ENCODE assay signal across 8 mouse cellular contexts in genomic region chr5:115238729-115239195, GRCm38 (mm10). TPM values are rescaled to one million over a fixed set of nuclear protein-coding genes. Genes with fewer than 3 reads are reported as not detected.
DNase-seq lines count a peak whose midpoint lies in the region; ATAC-seq and TF ChIP-seq lines count a peak whose summit lies in the region.

No protein-coding gene starts in this region.

- H3K27me3 ChIP-seq in embryonic facial prominence, embryonic 12.5 days = peaks cover 10% of the 10 kb centered on the region
- peaks cover 8% of the 10 kb centered on the region for H3K27me3 ChIP-seq in hindbrain, embryonic 14.5 days (ENCODE audit: control insufficient read depth, insufficient read depth, low read length)
- H3K27me3 ChIP-seq in liver, postnatal 0 days (ENCODE audit: insufficient read depth, low read length) = peaks cover 15% of the 10 kb centered on the region

- intact Hi-C loops in heart, postnatal 25 days (cut with DNase I) = loop anchor here (5.0 kb wide), 1 partner anchor 104 kb away; the partner anchor contains the start of genes Gatc and Triap1
- intact Hi-C loops in gastrocnemius, postnatal 14 days (cut with DNase I; ENCODE audit: low total_unique reads) = loop anchor here (10.0 kb wide), 1 partner anchor 114 kb away; no protein-coding TSS in a partner anchor

- H3K4me3 ChIP-seq in embryonic facial prominence, embryonic 12.5 days = peak overlapping the region; percentile 92
- H3K4me3 ChIP-seq in hindbrain, embryonic 14.5 days (replicated peaks; ENCODE audit: low read length) = peak overlapping the region; percentile 66
- peak overlapping the region; percentile 81 for H3K4me3 ChIP-seq in liver, postnatal 0 days (ENCODE audit: low read depth, low read length)

- peak overlapping the region; percentile 75; the same call in 1 of the 2 replicates for H3K9ac ChIP-seq in embryonic facial prominence, embryonic 12.5 days
- H3K9ac ChIP-seq in hindbrain, embryonic 14.5 days = peak overlapping the region; percentile 67
- peak overlapping the region; percentile 78 for H3K9ac ChIP-seq in liver, postnatal 0 days (replicated peaks)

- 6% methylated on average over 11 of the region's 11 CpGs for WGBS in embryonic facial prominence, embryonic 12.5 days
- 7% methylated on average over 11 of the region's 11 CpGs for WGBS in hindbrain, embryonic 14.5 days
- 12% methylated on average over 11 of the region's 11 CpGs for WGBS in liver, postnatal 0 days (ENCODE audit: insufficient replicate concordance)

- peak; percentile 44 to 51 for DNase-seq in heart, adult 18-20 months
- DNase-seq in heart, postnatal 25 days (ENCODE audit: low spot score) = no peak
- no peak for DNase-seq in hindbrain, embryonic 14.5 days (ENCODE audit: low spot score)
- DNase-seq in liver, postnatal 0 days = no peak
- no peak for DNase-seq in frontal cortex, adult 2 months (ENCODE audit: extremely low spot score in 1 of 2, low spot score in 1 of 2)
- no peak for DNase-seq in natural killer cell, adult 2 months (ENCODE audit: low spot score in 2 of 2)
- no peak for DNase-seq in gastrocnemius, postnatal 14 days

- no peak for TF ChIP-seq CTCF in liver, postnatal 0 days (IDR thresholded peaks at IDR 0.05; ENCODE audit: low read depth)

- no peak overlapping the region for H3K27ac ChIP-seq in embryonic facial prominence, embryonic 12.5 days
- H3K27ac ChIP-seq in hindbrain, embryonic 14.5 days = no peak overlapping the region
- 0 out of 2 replicates have a peak overlapping the region, but pooled peaks have one; percentile 3 for H3K27ac ChIP-seq in liver, postnatal 0 days (ENCODE audit: low read depth)

- peaks cover 41% of the 10 kb centered on the region for H3K36me3 ChIP-seq in embryonic facial prominence, embryonic 12.5 days
- peaks cover 43% of the 10 kb centered on the region for H3K36me3 ChIP-seq in hindbrain, embryonic 14.5 days (replicated peaks; ENCODE audit: control insufficient read depth, insufficient read depth)
- H3K36me3 ChIP-seq in liver, postnatal 0 days (replicated peaks; ENCODE audit: insufficient read depth, low read length) = peaks cover 43% of the 10 kb centered on the region

- H3K4me1 ChIP-seq in embryonic facial prominence, embryonic 12.5 days = peaks cover 12% of the 10 kb centered on the region
- peaks cover 10% of the 10 kb centered on the region for H3K4me1 ChIP-seq in hindbrain, embryonic 14.5 days (replicated peaks; ENCODE audit: control insufficient read depth, insufficient read depth, low read length)
- peaks cover 14% of the 10 kb centered on the region; the same call in 1 of the 2 replicates for H3K4me1 ChIP-seq in liver, postnatal 0 days (ENCODE audit: insufficient read depth)

- no peaks in the 10 kb centered on the region for H3K9me3 ChIP-seq in embryonic facial prominence, embryonic 12.5 days
- H3K9me3 ChIP-seq in hindbrain, embryonic 14.5 days (ENCODE audit: control insufficient read depth, low read length) = no peaks in the 10 kb centered on the region
- no peaks in the 10 kb centered on the region for H3K9me3 ChIP-seq in liver, postnatal 0 days (ENCODE audit: low read length)

- H3K4me2 ChIP-seq in embryonic facial prominence, embryonic 12.5 days (replicated peaks) = peak overlapping the region; percentile 69
- H3K4me2 ChIP-seq in hindbrain, embryonic 14.5 days (replicated peaks) = peak overlapping the region; percentile 86
- peak overlapping the region; percentile 88 for H3K4me2 ChIP-seq in liver, postnatal 0 days (ENCODE audit: low read depth, low read length)

- ATAC-seq in embryonic facial prominence, embryonic 12.5 days (ENCODE audit: insufficient number of reproducible peaks, insufficient read depth, low FRiP score, low TSS enrichment) = no peak
- ATAC-seq in hindbrain, embryonic 14.5 days (ENCODE audit: low FRiP score) = no peak
- ATAC-seq in liver, postnatal 0 days = no peak

- TF ChIP-seq EP300 in liver, postnatal 0 days (IDR thresholded peaks at IDR 0.05; ENCODE audit: low read depth) = no peak

RNA-seq across cellular contexts. Expression of gene Pop5, which starts 3.1 kb away (rescaled TPM):
- 10 to 100 TPM; 35.6 to 37.4 TPM for total RNA-seq in heart, adult 18-20 months (2021)
- 10 to 100 TPM; 31.6 to 37.8 TPM for total RNA-seq in heart, postnatal 25 days (2021)
- polyA plus RNA-seq in embryonic facial prominence, embryonic 12.5 days (2016; fragmentation: Nextera tagmentation; extraction: Ambion mirVana) = 82.1 and 93.4 TPM in 2 replicates
- polyA plus RNA-seq in hindbrain, embryonic 14.5 days (2014; fragmentation: Nextera tagmentation; extraction: Ambion mirVana) = 107 and 114 TPM in 2 replicates
- 58.7 and 61.8 TPM in 2 replicates for polyA plus RNA-seq in liver, postnatal 0 days (2015; fragmentation: Nextera tagmentation; extraction: Ambion mirVana)
- 129 and 134 TPM in 2 replicates for polyA plus RNA-seq in frontal cortex, adult 2 months (2012; rRNA removed)
- 10 to 100 TPM; 24.0 to 25.4 TPM for total RNA-seq in gastrocnemius, postnatal 14 days (2021)

RNA-seq across cellular contexts. Expression of gene Rnf10, which starts 33.9 kb away (rescaled TPM):
- total RNA-seq in heart, adult 18-20 months (2021) = 100 to 1,000 TPM; 373 to 434 TPM
- 100 to 1,000 TPM; 389 to 406 TPM for total RNA-seq in heart, postnatal 25 days (2021)
- 184 and 187 TPM in 2 replicates for polyA plus RNA-seq in embryonic facial prominence, embryonic 12.5 days (2016; fragmentation: Nextera tagmentation; extraction: Ambion mirVana)
- polyA plus RNA-seq in hindbrain, embryonic 14.5 days (2014; fragmentation: Nextera tagmentation; extraction: Ambion mirVana) = 101 and 113 TPM in 2 replicates
- polyA plus RNA-seq in liver, postnatal 0 days (2015; fragmentation: Nextera tagmentation; extraction: Ambion mirVana) = 75.4 and 78.4 TPM in 2 replicates
- 177 and 178 TPM in 2 replicates for polyA plus RNA-seq in frontal cortex, adult 2 months (2012; rRNA removed)
- total RNA-seq in gastrocnemius, postnatal 14 days (2021) = 100 to 1,000 TPM; 238 to 257 TPM

RNA-seq across cellular contexts. Expression of gene Coq5, which starts 40.7 kb away (rescaled TPM):
- total RNA-seq in heart, adult 18-20 months (2021) = 100 to 1,000 TPM; 150 to 174 TPM
- 100 to 1,000 TPM; 159 to 164 TPM for total RNA-seq in heart, postnatal 25 days (2021)
- polyA plus RNA-seq in embryonic facial prominence, embryonic 12.5 days (2016; fragmentation: Nextera tagmentation; extraction: Ambion mirVana) = 45.5 and 46.2 TPM in 2 replicates
- polyA plus RNA-seq in hindbrain, embryonic 14.5 days (2014; fragmentation: Nextera tagmentation; extraction: Ambion mirVana) = 52.5 and 57.6 TPM in 2 replicates
- polyA plus RNA-seq in liver, postnatal 0 days (2015; fragmentation: Nextera tagmentation; extraction: Ambion mirVana) = 19.5 and 19.6 TPM in 2 replicates
- polyA plus RNA-seq in frontal cortex, adult 2 months (2012; rRNA removed) = 29.4 and 34.3 TPM in 2 replicates
- 100 to 1,000 TPM in 1 of 2 experiments, 10 to 100 TPM in 1; 84.0 to 101 TPM for total RNA-seq in gastrocnemius, postnatal 14 days (2021)

RNA-seq across cellular contexts. Expression of gene Cabp1, which starts 44.6 kb away (rescaled TPM):
- total RNA-seq in heart, adult 18-20 months (2021) = 1 to 10 TPM; 1.8 to 2.0 TPM
- total RNA-seq in heart, postnatal 25 days (2021) = 1 to 10 TPM; 2.7 to 3.0 TPM
- 2.6 and 4.7 TPM in 2 replicates for polyA plus RNA-seq in embryonic facial prominence, embryonic 12.5 days (2016; fragmentation: Nextera tagmentation; extraction: Ambion mirVana)
- 17.7 and 22.8 TPM in 2 replicates for polyA plus RNA-seq in hindbrain, embryonic 14.5 days (2014; fragmentation: Nextera tagmentation; extraction: Ambion mirVana)
- not detected in 2 replicates for polyA plus RNA-seq in liver, postnatal 0 days (2015; fragmentation: Nextera tagmentation; extraction: Ambion mirVana)
- polyA plus RNA-seq in frontal cortex, adult 2 months (2012; rRNA removed) = 291 and 354 TPM in 2 replicates
- 1 to 10 TPM; 1.2 to 1.3 TPM for total RNA-seq in gastrocnemius, postnatal 14 days (2021)

Comparison
In these comparisons a context has a peak if more than half of its experiments do, and no peak if none do; other contexts are left out.
1. DNase-seq: peak in heart, adult 18-20 months (2 of 2); none in heart, postnatal 25 days (single experiment), hindbrain, embryonic 14.5 days (single experiment), liver, postnatal 0 days (single experiment), frontal cortex, adult 2 months (0 of 2), natural killer cell, adult 2 months (0 of 2) and gastrocnemius, postnatal 14 days (single experiment).
2. Peak in every context shown above with its lines, with median percentiles within 50 percentile points of each other: H3K4me2 ChIP-seq, H3K4me3 ChIP-seq and H3K9ac ChIP-seq.